Mouse (Mus musculus) hindbrain, embryonic 15.5 days (tissue): ENCODE measurements around the gene Hnrnpab. TPM values are rescaled to one million over a fixed set of nuclear protein-coding genes. Genes with fewer than 3 reads are reported as not detected.
A peak's percentile ranks its signal among the peaks of the same experiment; 100 is the strongest.

ENCODE experiments used
- ATAC-seq: fragments of 200-750 bp; cut with Nextera tagmentation; 2 replicates; pipeline ENCODE4 v1.8.0; 2017; ENCODE audit warnings: low read depth, moderate number of reproducible peaks, moderate TSS enrichment; ENCODE audit not compliant: low FRiP score
- H3K27ac ChIP-seq: fragments of 300-500 bp; sonication (generic); replicated peaks from 2 replicates; pipeline ENCODE4 v1.5.1; 2015; ENCODE audit warnings: mild to moderate bottlenecking, inconsistent platforms
- H3K27me3 ChIP-seq: fragments of 300-500 bp; sonication (generic); 2 replicates; pipeline ENCODE4 v1.6.1; 2015; ENCODE audit warnings: control low read depth, inconsistent platforms
- H3K36me3 ChIP-seq: fragments of 300-500 bp; sonication (generic); 2 replicates; pipeline ENCODE4 v1.6.1; 2015; ENCODE audit warnings: control low read depth, inconsistent platforms
- H3K4me1 ChIP-seq: fragments of 300-500 bp; sonication (generic); replicated peaks from 2 replicates; pipeline ENCODE4 v1.6.1; 2015; ENCODE audit warnings: control low read depth, inconsistent platforms
- H3K4me2 ChIP-seq: fragments of 300-500 bp; sonication (generic); 2 replicates; pipeline ENCODE4 v1.6.1; 2015; ENCODE audit warnings: moderate library complexity, mild to moderate bottlenecking, inconsistent platforms
- H3K4me3 ChIP-seq: fragments of 300-500 bp; sonication (generic); 2 replicates; pipeline ENCODE4 v1.5.1; 2015; ENCODE audit warnings: mild to moderate bottlenecking, inconsistent platforms
- H3K9ac ChIP-seq: fragments of 300-500 bp; sonication (generic); 2 replicates; pipeline ENCODE4 v1.6.1; 2015; ENCODE audit warnings: inconsistent platforms
- H3K9me3 ChIP-seq: fragments of 300-500 bp; sonication (generic); 2 replicates; pipeline ENCODE4 v1.6.1; 2016; ENCODE audit warnings: control low read depth, inconsistent platforms
- WGBS: fragments of 180-500 bp; shearing (Covaris S2); methylation state at CpG from one replicate; pipeline ENCODE4 v1.1.7; 2015; 5-methylcytosine and 5-hydroxymethylcytosine counted together
- polyA plus RNA-seq: library from polyadenylated mRNA; unstranded; fragments of >200 nt; fragmentation: Nextera tagmentation; extraction: Ambion mirVana; gene quantifications from 2 replicates; pipeline ENCODE4 v1.2.1, GENCODE M21; 2015

Hnrnpab gene
- polyA plus RNA-seq, 1 experiment from 2014 or later: 330 TPM

DNA sequence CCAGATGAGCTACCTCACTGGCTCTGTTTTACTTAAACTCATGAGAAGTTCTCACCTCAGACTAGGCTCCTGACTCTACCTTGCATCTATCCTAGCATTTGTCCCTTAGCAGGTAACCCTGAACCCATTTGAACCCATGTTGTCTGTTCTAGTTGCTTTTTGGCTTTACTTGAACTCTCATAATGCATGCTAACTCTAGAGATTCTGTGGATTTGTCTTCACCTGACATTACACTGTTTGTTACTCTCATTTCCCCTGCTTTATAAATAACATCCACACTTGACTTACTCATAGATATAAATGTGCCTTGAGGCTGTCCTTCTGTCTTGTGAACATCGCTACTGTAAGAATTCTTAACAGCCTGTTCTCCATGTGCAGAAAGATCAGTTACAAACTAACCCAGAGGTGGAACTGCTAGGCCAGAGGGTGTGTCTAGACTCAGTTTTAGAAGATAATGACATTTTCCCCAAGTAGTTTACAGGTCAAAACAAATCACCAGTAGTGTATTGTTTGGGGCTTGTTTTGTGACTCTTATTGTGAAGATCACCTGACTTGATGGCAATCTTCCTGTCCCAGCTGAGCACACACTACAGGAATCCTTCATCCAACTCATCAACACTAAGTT, 11.1 kb downstream of the Hnrnpab start:
- Histone ChIP-seq H3K9ac (no peak overlapping the region), H3K4me1 (no peaks in the 10 kb centered on the region), H3K9me3 (no peaks in the 10 kb centered on the region), H3K36me3 (peaks cover 91% of the 10 kb centered on the region), H3K4me3 (no peak overlapping the region), H3K4me2 (no peak overlapping the region), H3K27ac (no peak overlapping the region), H3K27me3 (no peaks in the 10 kb centered on the region)
- no peak for ATAC-seq
- WGBS: 91% methylated on average over 1 of the region's 1 CpGs

DNA sequence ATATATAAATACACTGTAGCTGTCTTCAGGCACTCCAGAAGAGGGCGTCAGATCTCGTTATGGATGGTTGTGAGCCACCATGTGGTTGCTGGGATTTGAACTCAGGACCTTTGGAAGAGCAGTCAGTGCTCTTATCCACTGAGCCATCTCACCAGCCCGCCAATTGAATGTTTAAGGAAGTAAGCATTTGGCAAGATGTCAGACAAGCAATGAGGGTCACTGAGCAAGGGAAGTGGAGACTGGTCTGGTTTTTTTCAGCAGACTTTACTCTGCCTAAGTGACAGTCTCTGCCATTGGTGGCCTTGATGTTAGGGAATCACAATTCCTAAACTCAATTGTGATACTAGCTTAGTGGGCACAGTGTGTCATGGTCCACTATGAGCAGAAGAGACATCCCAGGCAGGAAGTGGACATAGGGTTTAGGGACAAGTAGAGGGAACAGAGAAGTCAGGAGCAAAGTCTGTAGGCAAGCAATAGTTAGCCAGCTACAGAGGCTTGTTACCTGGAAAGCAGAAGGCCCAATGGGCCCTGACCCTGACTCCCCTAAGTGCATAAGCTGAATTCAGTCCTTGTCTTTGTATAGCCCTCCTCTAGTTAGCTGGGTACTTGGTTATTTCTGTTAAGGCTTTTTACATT, 11.8 kb downstream of the Hnrnpab start:
- Histone ChIP-seq H3K9me3 (no peaks in the 10 kb centered on the region), H3K36me3 (peaks cover 89% of the 10 kb centered on the region), H3K27ac (no peak overlapping the region), H3K4me1 (no peaks in the 10 kb centered on the region), H3K9ac (no peak overlapping the region), H3K4me2 (no peak overlapping the region), H3K4me3 (no peak overlapping the region), H3K27me3 (no peaks in the 10 kb centered on the region)
- WGBS: 80% methylated on average over 3 of the region's 3 CpGs
- ATAC-seq: no peak

DNA sequence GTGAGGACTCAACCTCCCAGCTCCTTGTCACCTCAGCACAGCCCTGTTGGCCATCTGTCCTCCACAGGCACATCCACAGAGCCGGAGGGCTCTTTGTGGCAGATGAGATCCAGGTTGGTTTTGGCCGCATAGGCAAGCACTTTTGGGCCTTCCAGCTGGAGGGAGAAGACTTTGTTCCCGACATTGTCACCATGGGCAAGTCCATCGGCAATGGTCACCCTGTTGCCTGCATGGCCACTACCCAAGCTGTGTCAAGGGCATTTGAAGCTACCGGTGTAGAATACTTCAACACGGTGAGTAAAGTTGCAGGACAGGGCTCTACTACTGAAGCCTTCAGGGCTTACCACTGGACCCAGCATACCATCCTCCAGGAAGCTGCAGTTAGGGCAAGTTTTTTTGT, 12.8 kb downstream of the Hnrnpab start:
- Histone ChIP-seq H3K9me3 (no peaks in the 10 kb centered on the region), H3K9ac (no peak overlapping the region), H3K4me3 (no peak overlapping the region), H3K36me3 (peaks cover 89% of the 10 kb centered on the region), H3K27ac (no peak overlapping the region), H3K4me2 (no peak overlapping the region), H3K4me1 (no peaks in the 10 kb centered on the region), H3K27me3 (no peaks in the 10 kb centered on the region)
- ATAC-seq: no peak
- WGBS: 92% methylated on average over 6 of the region's 6 CpGs

DNA sequence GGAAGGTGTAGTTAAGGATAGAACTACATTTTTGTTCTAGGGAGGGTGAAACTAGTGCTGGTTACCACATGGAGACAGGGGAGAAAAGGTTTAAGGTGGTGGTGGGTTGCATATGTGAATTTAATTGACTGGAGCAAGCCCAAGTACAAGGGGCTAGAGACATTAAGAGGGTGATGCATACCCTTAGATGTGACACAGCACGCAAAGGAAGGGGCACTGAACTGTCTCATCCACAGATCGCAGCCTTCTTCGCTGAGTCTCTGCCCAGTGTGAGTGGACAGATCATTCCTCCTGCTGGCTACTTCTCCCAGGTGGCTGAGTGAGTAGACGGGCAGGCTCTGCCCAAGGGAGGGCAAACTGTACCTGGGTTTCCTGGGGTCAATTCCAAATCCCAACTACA, 13.3 kb downstream of the Hnrnpab start:
- peaks cover 89% of the 10 kb centered on the region for H3K36me3 ChIP-seq
- no peaks in the 10 kb centered on the region for H3K9me3 ChIP-seq
- H3K27me3 ChIP-seq: no peaks in the 10 kb centered on the region
- H3K4me2 ChIP-seq: no peak overlapping the region
- 97% methylated on average over 4 of the region's 4 CpGs for WGBS
- no peak for ATAC-seq
- H3K9ac ChIP-seq: no peak overlapping the region
- no peak overlapping the region for H3K4me3 ChIP-seq
- no peak overlapping the region for H3K27ac ChIP-seq
- H3K4me1 ChIP-seq: no peaks in the 10 kb centered on the region

DNA sequence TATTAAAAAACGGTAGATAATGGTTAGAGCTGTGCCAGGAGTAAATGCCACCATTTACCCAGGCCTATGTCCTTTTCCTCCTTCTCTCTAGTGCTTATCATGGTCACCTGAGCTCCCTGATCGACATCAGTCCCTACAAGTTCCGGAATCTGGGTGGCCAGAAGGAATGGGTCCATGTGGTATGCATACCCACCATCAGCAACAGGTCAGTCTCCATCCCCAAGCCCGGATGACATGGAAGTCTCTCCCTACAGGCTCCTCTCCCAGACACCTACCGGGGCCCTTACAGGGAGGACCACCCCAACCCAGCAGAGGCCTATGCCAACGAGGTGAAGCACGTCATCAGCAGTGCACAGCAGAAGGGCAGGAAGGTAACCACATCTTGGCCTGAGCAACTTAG, 14.7 kb downstream of the Hnrnpab start:
- H3K9me3 ChIP-seq: no peaks in the 10 kb centered on the region
- WGBS: 94% methylated on average over 7 of the region's 7 CpGs
- H3K27ac ChIP-seq: no peak overlapping the region
- ATAC-seq: 0 out of 2 replicates have a peak, but pooled peaks have one; percentile 23
- H3K27me3 ChIP-seq: no peaks in the 10 kb centered on the region
- no peak overlapping the region for H3K4me2 ChIP-seq
- 0 out of 2 replicates have a peak, but pooled peaks cover 5% of the 10 kb centered on the region for H3K4me1 ChIP-seq
- H3K9ac ChIP-seq: no peak overlapping the region
- H3K36me3 ChIP-seq: peaks cover 89% of the 10 kb centered on the region
- H3K4me3 ChIP-seq: no peak overlapping the region

DNA sequence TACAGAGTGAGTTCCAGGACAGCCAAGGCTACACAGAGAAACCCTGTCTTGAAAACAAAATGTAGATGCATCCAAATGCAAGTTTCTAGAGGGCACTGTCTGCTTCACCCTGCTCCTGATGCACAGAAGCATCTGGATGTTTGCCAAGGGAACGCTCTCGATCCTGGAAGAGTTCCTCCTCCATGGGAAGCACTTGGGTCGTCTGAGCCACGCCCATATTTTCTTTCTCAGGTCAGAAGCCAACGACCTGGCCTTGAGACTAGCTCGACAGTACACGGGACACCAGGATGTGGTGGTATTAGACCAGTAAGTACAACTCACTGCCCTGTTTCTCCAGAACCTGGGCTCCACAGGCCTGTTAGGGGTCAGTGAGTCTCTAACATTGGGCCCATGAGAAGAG, 15.5 kb downstream of the Hnrnpab start:
- Histone ChIP-seq H3K27ac (no peak overlapping the region), H3K4me2 (no peak overlapping the region), H3K4me1 (0 out of 2 replicates have a peak, but pooled peaks cover 5% of the 10 kb centered on the region), H3K4me3 (no peak overlapping the region), H3K27me3 (no peaks in the 10 kb centered on the region), H3K9ac (no peak overlapping the region), H3K36me3 (peaks cover 85% of the 10 kb centered on the region), H3K9me3 (no peaks in the 10 kb centered on the region)
- 82% methylated on average over 7 of the region's 7 CpGs for WGBS
- ATAC-seq: no peak

DNA sequence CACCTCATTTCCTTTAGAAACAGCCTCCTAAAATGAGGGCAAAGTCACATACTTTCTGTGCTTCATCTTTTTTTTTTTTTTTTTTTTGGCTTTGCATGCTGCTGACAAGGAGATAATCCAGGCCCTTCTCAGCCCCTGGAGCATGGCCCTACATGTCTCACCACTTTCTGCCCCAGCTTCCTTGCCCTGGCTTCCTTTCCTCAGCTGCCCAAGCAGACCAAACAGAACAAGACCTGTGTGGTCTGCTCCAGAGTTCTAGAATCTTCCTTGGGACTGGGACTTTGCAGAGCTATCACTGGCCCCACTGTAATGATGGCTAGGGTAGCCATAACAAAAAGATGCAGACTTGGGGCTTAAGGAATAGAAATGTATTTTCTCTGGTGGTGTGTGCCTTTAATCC, 16.6 kb downstream of the Hnrnpab start:
- H3K9ac ChIP-seq: no peak overlapping the region
- no peak overlapping the region for H3K4me3 ChIP-seq
- no peak overlapping the region for H3K4me2 ChIP-seq
- no peaks in the 10 kb centered on the region for H3K9me3 ChIP-seq
- no peaks in the 10 kb centered on the region for H3K27me3 ChIP-seq
- H3K4me1 ChIP-seq: peaks cover 15% of the 10 kb centered on the region
- H3K27ac ChIP-seq: no peak overlapping the region
- H3K36me3 ChIP-seq: peaks cover 74% of the 10 kb centered on the region
- ATAC-seq: no peak

DNA sequence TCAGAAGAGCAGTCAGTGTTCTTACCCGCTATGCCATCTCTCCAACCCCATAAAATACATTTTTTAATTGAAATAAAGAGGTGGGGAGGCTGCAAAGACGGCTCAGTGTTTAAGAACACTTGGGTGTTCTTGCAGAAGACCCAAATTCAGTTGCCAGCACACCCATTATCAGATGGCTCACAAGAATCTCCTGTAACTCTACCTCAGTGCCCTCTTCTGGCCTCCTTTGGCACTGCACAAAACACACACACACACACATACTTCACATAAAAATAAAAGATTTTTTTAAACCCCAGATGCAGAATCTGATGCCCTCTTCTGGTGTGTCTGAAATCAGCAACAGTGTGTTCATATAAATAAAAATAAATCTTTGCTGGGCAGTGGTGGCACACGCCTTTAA, 17.8 kb downstream of the Hnrnpab start:
- Histone ChIP-seq H3K9ac (no peak overlapping the region), H3K4me3 (no peak overlapping the region), H3K4me2 (no peak overlapping the region), H3K27ac (no peak overlapping the region), H3K4me1 (peaks cover 21% of the 10 kb centered on the region), H3K27me3 (no peaks in the 10 kb centered on the region), H3K9me3 (no peaks in the 10 kb centered on the region), H3K36me3 (peaks cover 66% of the 10 kb centered on the region)
- no peak for ATAC-seq
- WGBS: 97% methylated on average over 3 of the region's 3 CpGs

DNA sequence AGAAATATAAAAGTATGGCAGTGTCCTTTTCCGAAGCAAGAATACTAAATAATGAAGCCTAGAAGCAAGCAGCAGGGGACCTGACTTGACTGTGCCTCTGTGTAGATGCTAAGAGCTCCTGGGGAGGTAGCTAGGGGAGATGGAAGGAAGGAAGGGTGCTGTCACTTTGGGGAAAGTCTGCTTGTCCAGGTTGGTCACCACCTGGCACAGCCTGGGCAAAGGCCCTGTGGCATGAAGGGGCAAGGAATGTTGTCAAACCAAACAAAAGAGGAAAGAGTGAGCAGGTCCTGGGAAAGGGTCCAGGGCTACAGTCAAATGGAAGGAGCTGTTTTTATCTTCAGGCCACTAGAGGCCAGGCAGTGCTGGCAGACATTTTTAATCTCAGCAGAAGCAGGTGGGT, 19.6 kb downstream of the Hnrnpab start:
- peaks cover 50% of the 10 kb centered on the region for H3K36me3 ChIP-seq

DNA sequence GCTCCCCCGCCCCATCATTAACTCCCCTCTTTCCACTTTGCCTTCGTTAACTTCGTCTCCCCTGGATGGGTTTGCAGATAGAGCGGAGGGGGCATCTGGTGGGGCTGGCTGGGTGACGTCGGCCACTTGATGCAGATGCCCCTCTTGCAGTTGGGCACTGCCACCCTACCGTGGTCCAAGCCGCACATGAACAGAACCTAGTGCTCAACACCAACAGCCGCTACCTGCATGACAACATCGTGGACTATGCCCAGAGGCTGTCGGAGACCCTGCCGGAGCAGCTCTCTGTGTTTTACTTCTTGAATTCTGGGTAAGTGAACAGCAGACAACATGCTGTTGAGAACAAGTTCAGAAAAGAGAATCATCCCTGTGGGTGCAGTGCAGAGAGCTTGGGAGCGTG, 20.2 kb downstream of the Hnrnpab start:
- Histone ChIP-seq H3K9ac (no peak overlapping the region), H3K4me1 (peaks cover 29% of the 10 kb centered on the region), H3K4me3 (no peak overlapping the region), H3K4me2 (no peak overlapping the region), H3K36me3 (peaks cover 45% of the 10 kb centered on the region), H3K27ac (no peak overlapping the region), H3K9me3 (no peaks in the 10 kb centered on the region), H3K27me3 (no peaks in the 10 kb centered on the region)
- ATAC-seq: no peak
- WGBS: 93% methylated on average over 13 of the region's 13 CpGs

More for the DNA sequence above, 19.6 kb downstream of the Hnrnpab start:
- 97% methylated on average over 1 of the region's 1 CpGs for WGBS
- no peak overlapping the region for H3K27ac ChIP-seq
- no peak overlapping the region for H3K9ac ChIP-seq
- ATAC-seq: no peak
- H3K4me3 ChIP-seq: no peak overlapping the region
- H3K9me3 ChIP-seq: no peaks in the 10 kb centered on the region
- H3K4me2 ChIP-seq: no peak overlapping the region
- no peaks in the 10 kb centered on the region for H3K27me3 ChIP-seq
- H3K4me1 ChIP-seq: peaks cover 29% of the 10 kb centered on the region

DNA sequence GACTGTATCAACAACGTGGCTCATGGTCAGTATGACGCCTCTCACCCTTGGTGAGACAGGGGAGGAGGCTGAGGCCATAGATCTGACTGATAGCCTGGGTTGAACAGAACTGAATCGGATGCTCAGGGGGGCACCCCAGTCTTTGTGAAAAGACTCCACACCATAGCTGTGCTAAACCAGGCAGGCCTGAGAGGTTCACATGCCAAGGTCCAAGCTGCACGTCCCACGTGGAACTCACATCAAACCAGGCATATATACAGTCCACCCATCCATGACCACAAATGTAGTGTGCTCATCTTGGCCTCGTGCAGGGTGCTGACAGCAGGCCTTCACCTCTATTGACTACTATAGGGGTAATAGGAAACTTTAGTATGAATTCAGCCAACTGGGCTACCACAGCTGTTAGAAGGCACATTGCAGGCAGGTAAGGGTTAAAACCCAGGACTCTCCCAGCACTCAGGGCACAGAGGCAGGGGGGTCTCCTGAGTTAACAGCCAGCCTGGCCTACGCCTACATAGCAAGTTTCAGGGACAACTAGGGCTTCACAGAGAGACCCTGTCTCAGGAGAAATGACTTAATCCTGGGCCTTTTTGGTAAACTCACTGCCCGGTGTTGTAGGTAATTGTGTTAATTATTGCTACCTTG, 20.9 kb downstream of the Hnrnpab start:
- no peaks in the 10 kb centered on the region for H3K9me3 ChIP-seq
- peak overlapping the region; percentile 76 for H3K4me3 ChIP-seq
- H3K9ac ChIP-seq: peak overlapping the region; percentile 70
- H3K36me3 ChIP-seq: peaks cover 38% of the 10 kb centered on the region
- H3K27ac ChIP-seq: peak overlapping the region; percentile 96
- 66% methylated on average over 8 of the region's 8 CpGs for WGBS
- H3K4me1 ChIP-seq: peaks cover 29% of the 10 kb centered on the region
- no peak; the same call in 1 of the 2 replicates for ATAC-seq
- peak overlapping the region; percentile 90 for H3K4me2 ChIP-seq
- no peaks in the 10 kb centered on the region for H3K27me3 ChIP-seq

DNA sequence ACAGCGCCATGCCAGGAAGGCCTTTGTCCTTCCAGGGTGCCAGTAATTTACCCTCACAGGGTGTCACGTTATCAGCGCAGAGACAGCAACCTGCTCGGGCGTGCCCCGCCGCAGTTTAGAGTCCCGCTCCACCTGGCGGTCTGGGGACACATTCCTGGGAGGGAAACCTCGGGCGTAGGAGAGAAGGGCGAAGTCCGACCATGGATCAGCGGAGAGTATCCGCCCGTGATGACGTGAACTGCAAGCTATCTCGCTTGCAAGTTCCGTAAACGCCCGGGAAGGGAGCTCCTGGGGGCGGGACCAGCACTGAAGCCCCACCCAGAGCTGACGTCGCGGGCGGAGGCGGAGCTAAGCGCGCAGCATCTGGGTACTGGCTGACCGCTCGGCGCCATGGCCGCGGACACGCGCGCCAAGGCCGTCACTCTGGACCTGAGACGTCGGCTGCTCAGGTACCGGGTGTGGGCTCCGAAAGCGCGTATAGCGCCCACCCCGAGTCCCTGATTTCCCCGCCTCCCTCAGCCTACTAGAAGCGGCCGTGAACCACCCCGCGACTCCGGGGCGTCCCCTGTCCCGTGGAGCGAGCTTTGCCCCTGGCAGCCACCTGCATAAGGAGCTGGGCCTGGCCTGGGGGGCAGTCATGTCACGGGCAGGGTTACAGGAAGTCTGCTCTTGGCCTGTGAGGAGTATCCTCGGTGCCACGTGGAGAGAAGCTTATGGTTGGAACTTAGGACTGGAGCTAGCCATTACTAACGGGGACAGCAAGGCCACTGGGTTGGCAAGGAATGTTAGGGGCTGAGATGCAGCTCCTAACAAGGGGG, 22.0 kb downstream of the Hnrnpab start, which contains the start of gene Phykpl:
TSS of gene Phykpl (plus strand) at position 327 of the 818 bp plus-strand sequence.
- H3K27me3 ChIP-seq: no peaks in the 10 kb centered on the region
- peak within 1 kb of the TSS; percentile 76 for H3K4me3 ChIP-seq
- peak within 1 kb of the TSS; percentile 90 for H3K4me2 ChIP-seq
- peak within 1 kb of the TSS; percentile 70 for H3K9ac ChIP-seq
- H3K4me1 ChIP-seq: peaks cover 29% of the 10 kb centered on the region
- ATAC-seq: peak; percentile 96
- peak within 1 kb of the TSS; percentile 96 for H3K27ac ChIP-seq
- under 1% methylated on average over 59 of the region's 59 CpGs for WGBS
- H3K9me3 ChIP-seq: no peaks in the 10 kb centered on the region
- H3K36me3 ChIP-seq: peaks cover 30% of the 10 kb centered on the region
